ENCODE assay signal across 23 mouse cellular contexts in genomic region chr6:141267888-141268570, GRCm38 (mm10). TPM values are rescaled to one million over a fixed set of nuclear protein-coding genes. Genes with fewer than 3 reads are reported as not detected.
A peak's percentile ranks its signal among the peaks of the same experiment; 100 is the strongest.
DNase-seq lines count a peak whose midpoint lies in the region; ATAC-seq and TF ChIP-seq lines count a peak whose summit lies in the region.
"Had no signal": no experiment of that assay in that cellular context is flagged by ENCODE, and none has a peak within 500 bp of the region (broad histone marks: within the 10 kb centered on the region; RNA-seq: fewer than 3 reads in every experiment).

No protein-coding gene starts in this region.

- H3K4me1 ChIP-seq in heart, embryonic 10.5 days: no peaks in the 10 kb centered on the region; the same call in 1 of the 2 replicates
- peaks cover 5% of the 10 kb centered on the region for H3K4me1 ChIP-seq in lung, embryonic 14.5 days (ENCODE audit: insufficient read depth)
- H3K4me1 ChIP-seq: forebrain, embryonic 10.5 days; forebrain, embryonic 13.5 days had no signal

- H3K36me3 ChIP-seq in heart, embryonic 10.5 days: 0 out of 2 replicates have a peak, but pooled peaks cover 2% of the 10 kb centered on the region
- no peaks in the 10 kb centered on the region for H3K36me3 ChIP-seq in lung, embryonic 14.5 days (ENCODE audit: insufficient read depth)
- H3K36me3 ChIP-seq: forebrain, embryonic 10.5 days; heart, embryonic 13.5 days had no signal

- no peak overlapping the region for H3K9ac ChIP-seq in lung, embryonic 14.5 days
- H3K9ac ChIP-seq: forebrain, embryonic 13.5 days; heart, embryonic 13.5 days; hindbrain, embryonic 14.5 days had no signal

- no peak for DNase-seq in gastrocnemius, adult 2 months
- DNase-seq in gastrocnemius, postnatal 25 days: no peak
- peak; percentile 24 for DNase-seq in heart, embryonic 10.5 days (ENCODE audit: low spot score)
- DNase-seq in heart, postnatal 10 days: no peak
- DNase-seq in lung, embryonic 14.5 days: peak; percentile 29
- DNase-seq in lung, postnatal 25 days (ENCODE audit: low spot score): no peak
- DNase-seq: adrenal gland, postnatal 10 days; adrenal gland, postnatal 36 days; cerebellum, adult 18-20 months; cerebellum, adult 9-10 months; cerebellum, postnatal 14 days; gastrocnemius, postnatal 14 days; heart, postnatal 14 days; kidney, adult 18-20 months had no signal

- no peaks in the 10 kb centered on the region for H3K9me3 ChIP-seq in heart, embryonic 10.5 days
- no peaks in the 10 kb centered on the region for H3K9me3 ChIP-seq in lung, embryonic 14.5 days (ENCODE audit: low read depth, low read length)
- H3K9me3 ChIP-seq: forebrain, embryonic 10.5 days; forebrain, embryonic 13.5 days; heart, embryonic 13.5 days had no signal

- no peak overlapping the region for H3K4me3 ChIP-seq in gastrocnemius, adult 2 months
- no peak overlapping the region for H3K4me3 ChIP-seq in heart, embryonic 10.5 days
- H3K4me3 ChIP-seq in lung, embryonic 14.5 days (ENCODE audit: low read depth, low read length): no peak overlapping the region
- H3K4me3 ChIP-seq: forebrain, embryonic 10.5 days; forebrain, embryonic 13.5 days; heart, embryonic 13.5 days had no signal

- H3K27me3 ChIP-seq in heart, embryonic 10.5 days (ENCODE audit: insufficient read depth, poor library complexity, severe bottlenecking): no peaks in the 10 kb centered on the region
- no peaks in the 10 kb centered on the region for H3K27me3 ChIP-seq in lung, embryonic 14.5 days (ENCODE audit: insufficient read depth, low read length)
- H3K27me3 ChIP-seq: forebrain, embryonic 13.5 days; heart, embryonic 13.5 days; Patski had no signal

- WGBS in heart, embryonic 10.5 days: 87% methylated on average over 11 of the region's 11 CpGs
- 56% methylated on average over 11 of the region's 11 CpGs for WGBS in lung, embryonic 14.5 days

- TF ChIP-seq CTCF in gastrocnemius, adult 2 months (IDR thresholded peaks at IDR 0.05): no peak
- no peak for TF ChIP-seq CTCF in lung, embryonic 14.5 days (IDR thresholded peaks at IDR 0.05; ENCODE audit: low read depth)

- no peak for ATAC-seq in lung, embryonic 14.5 days (ENCODE audit: insufficient read depth)
- ATAC-seq: forebrain, embryonic 13.5 days; forebrain, embryonic 16.5 days; hindbrain, postnatal 0 days; inflammation-experienced regulatory T-cells, adult 6 months; intestine, embryonic 16.5 days; Patski had no signal

- H3K4me2 ChIP-seq in lung, embryonic 14.5 days: no peak overlapping the region
- H3K4me2 ChIP-seq: forebrain, embryonic 13.5 days; heart, embryonic 13.5 days; hindbrain, embryonic 14.5 days had no signal

- peak overlapping the region; percentile 35; the same call in 1 of the 2 replicates for H3K27ac ChIP-seq in gastrocnemius, adult 2 months
- H3K27ac ChIP-seq in heart, embryonic 10.5 days: no peak overlapping the region
- no peak overlapping the region for H3K27ac ChIP-seq in lung, embryonic 14.5 days (ENCODE audit: low read depth)
- H3K27ac ChIP-seq: forebrain, embryonic 10.5 days; forebrain, embryonic 13.5 days; heart, embryonic 13.5 days; hindbrain, embryonic 14.5 days; hindbrain, postnatal 0 days had no signal

- intact Hi-C loops in gastrocnemius, adult 2 months (cut with DNase I): no loop called here
- intact Hi-C loops in heart, postnatal 10 days (cut with DNase I): no loop called here

RNA-seq across cellular contexts. Expression of gene Pde3a, which starts 19.0 kb away (rescaled TPM):
- 1 to 10 TPM; 2.8 to 3.5 TPM for total RNA-seq in gastrocnemius, adult 2 months (2021)
- 1 to 10 TPM; 3.0 to 4.3 TPM for total RNA-seq in gastrocnemius, postnatal 25 days (2021)
- polyA plus RNA-seq in heart, embryonic 10.5 days (2016; fragmentation: Nextera tagmentation; extraction: Ambion mirVana): 7.3 and 7.5 TPM in 2 replicates
- total RNA-seq in heart, postnatal 10 days (2021): 10 to 100 TPM; 69.9 to 71.6 TPM
- 6.2 and 7.4 TPM in 2 replicates for polyA plus RNA-seq in lung, embryonic 14.5 days (2014; fragmentation: Nextera tagmentation; extraction: Ambion mirVana)
- polyA plus RNA-seq: inflammation-experienced regulatory T-cells, adult 6 months had no signal

Comparison
In these comparisons a context has a peak if more than half of its experiments do, and no peak if none do; other contexts are left out.
1. DNase-seq: peak in heart, embryonic 10.5 days (single experiment) and lung, embryonic 14.5 days (single experiment); none in gastrocnemius, adult 2 months (single experiment), gastrocnemius, postnatal 25 days (single experiment), heart, postnatal 10 days (0 of 2) and lung, postnatal 25 days (single experiment).
2. RNA of gene Pde3a, which starts 19.0 kb away (total RNA-seq): 69.9 to 71.6 TPM in heart, postnatal 10 days; 3.0 to 4.3 TPM in gastrocnemius, postnatal 25 days and 2.8 to 3.5 TPM in gastrocnemius, adult 2 months; every median in the first group is over 10 times any median in the second.